Mouse (Mus musculus): Measurements from ENCODE around the gene Ovol2.
A peak's percentile ranks its signal among the peaks of the same experiment; 100 is the strongest.
"Not testable (repeated sequence)": the region's sequence is repeated elsewhere in the genome, so short reads cannot be mapped to it uniquely, and the experiment has no call there.

Gene Ovol2

GRCm38 (mm10) chr2:144331401-144332302, at the start of gene Ovol2:
Gene Ovol2, minus strand, starts transcription at chr2:144332146.
- no peak for DNase-seq

DNA sequence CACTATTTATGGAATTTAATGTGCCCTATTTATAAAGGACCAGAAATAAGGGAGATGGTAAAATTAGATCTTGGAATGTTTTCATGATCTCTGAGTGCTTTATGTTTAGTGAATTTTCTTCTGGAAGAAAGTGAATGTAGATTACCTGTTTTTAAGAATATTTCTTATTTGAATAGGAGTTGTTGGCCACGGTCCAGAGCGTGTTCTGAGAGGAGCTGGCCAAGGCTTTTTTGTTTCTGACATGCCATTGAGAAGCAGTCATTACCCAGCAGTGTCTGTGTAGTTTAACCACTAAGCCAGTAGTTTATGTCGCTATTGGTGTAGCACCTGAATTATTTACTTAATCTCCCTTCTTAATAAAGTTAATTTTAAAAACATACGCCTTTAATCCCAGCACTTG, 49.8 kb upstream of the Ovol2 start:
- DNase-seq = no peak

- no peak for DNase-seq
These were observed 49.3 kb upstream of the Ovol2 start for GRCm38 (mm10) chr2:144381293-144381692.

GRCm38 (mm10) chr2:144375063-144375703, 43.2 kb upstream of the Ovol2 start:
- DNase-seq = no peak

- no peak for DNase-seq
These were observed 41.1 kb upstream of the Ovol2 start for GRCm38 (mm10) chr2:144373063-144373462.

- DNase-seq = no peak
These were observed 39.6 kb upstream of the Ovol2 start for GRCm38 (mm10) chr2:144371566-144371965.

DNA sequence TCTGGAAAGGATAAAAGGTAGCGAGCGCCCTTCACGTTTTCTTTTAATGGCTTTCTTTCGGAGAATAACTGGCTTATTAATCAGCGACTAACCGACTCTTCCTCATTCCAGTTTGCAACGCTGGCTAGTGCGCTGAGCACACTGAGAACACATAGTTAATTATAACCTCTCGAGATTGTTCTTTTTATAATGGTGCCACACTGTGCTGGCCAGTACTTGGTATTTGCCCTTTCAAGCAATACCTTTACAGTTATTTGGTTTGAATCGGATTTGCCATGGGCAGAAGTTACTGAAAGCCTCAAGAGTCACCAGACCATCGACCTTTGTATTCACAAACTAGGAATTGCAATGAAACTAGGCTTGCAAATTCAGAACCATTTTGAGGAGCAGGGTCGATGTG, 37.6 kb upstream of the Ovol2 start:
- no peak for DNase-seq

GRCm38 (mm10) chr2:144369020-144369421, 37.1 kb upstream of the Ovol2 start:
- peak; percentile 75 to 77 for DNase-seq

GRCm38 (mm10) chr2:144368400-144369019, 36.6 kb upstream of the Ovol2 start, which contains the start of the genes Kat14 and Pet117:
Gene Kat14, plus strand, starts transcription at chr2:144368983.
Gene Pet117, plus strand, starts transcription at chr2:144368996.
- DNase-seq = peak; percentile 88 to 93

GRCm38 (mm10) chr2:144352843-144353242, 20.9 kb upstream of the Ovol2 start:
- DNase-seq = no peak

DNA sequence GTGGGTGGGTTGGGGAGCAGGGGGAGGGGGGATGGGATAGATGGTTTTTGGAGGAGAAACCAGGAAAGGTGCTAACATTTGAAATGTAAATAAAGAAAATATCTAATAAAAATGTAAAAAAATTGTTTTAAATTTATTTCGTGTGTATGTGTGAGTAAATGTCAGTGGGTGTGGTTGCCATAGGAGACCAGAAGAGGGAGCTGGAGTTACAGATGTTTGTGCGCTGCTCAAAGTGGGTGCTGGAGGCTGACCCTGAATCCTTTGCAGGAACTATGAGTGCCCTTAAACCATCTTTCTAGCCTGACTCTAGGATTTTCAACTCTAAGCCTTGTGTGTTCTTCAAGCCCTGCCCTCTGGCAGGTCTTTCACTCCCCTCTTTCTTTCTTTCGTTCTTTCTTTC, 16.6 kb upstream of the Ovol2 start:
- no peak for DNase-seq

GRCm38 (mm10) chr2:144343158-144343557, 11.2 kb upstream of the Ovol2 start:
- DNase-seq = no peak

GRCm38 (mm10) chr2:144338149-144338548, 6.2 kb upstream of the Ovol2 start:
- DNase-seq = not testable (repeated sequence)

- DNase-seq = no peak
These were observed 5.8 kb upstream of the Ovol2 start for GRCm38 (mm10) chr2:144337701-144338100.

- DNase-seq = no peak
These were observed 5.3 kb upstream of the Ovol2 start for GRCm38 (mm10) chr2:144337230-144337629.

DNA sequence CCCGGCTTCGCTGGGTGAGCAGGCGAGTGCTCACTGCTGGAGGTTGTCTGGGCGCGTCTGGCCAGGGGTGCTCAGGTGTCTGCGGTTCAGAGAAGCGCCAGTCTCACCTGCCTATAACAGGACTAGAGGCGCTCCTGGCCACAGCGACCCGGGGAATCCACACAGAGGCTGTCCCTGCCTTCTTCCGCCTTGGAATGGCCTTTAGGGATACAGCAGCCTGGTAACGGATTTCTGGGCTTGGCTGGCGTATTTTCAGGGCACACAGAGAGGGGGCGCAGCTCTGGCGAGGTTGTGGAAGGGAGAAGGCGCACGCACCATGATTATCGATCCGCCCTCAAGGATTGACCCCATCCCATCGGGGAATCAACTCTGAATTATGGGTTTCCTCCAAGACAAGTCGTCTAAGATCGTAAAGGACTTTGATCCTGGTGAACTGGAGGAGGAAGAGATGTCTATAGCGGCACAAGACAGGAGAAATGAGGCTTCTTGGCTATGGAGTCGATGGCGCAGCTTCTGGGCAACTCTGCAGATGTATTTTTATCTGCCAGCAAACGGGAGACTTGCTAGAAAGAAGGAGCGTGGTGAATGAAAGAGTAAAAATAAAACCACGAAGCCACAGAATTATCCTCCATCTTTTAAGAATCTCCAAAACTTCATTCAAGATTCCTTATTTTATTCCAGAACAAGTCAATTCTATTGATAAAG, 1.3 kb upstream of the Ovol2 start:
- no peak for DNase-seq

DNA sequence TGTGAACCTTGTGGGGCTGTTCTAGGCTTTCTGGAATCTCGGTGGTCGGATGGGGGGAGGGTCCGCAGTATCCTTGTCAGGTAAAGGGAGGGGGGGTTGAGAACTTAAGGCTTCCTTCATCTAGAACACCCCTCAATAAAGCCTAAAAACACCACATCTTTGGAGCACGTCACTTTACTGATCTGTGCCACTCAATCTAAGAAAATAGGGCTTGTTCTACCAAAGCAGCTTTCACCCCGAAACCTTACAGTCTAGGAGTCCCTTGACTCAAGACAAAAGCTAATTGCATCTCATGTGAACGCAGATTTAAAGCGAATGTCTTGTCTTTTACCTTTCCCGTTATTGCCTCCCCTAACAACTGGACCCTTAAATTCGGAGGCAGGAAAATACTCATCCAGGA, 540 bp upstream of the Ovol2 start:
- no peak for DNase-seq

DNA sequence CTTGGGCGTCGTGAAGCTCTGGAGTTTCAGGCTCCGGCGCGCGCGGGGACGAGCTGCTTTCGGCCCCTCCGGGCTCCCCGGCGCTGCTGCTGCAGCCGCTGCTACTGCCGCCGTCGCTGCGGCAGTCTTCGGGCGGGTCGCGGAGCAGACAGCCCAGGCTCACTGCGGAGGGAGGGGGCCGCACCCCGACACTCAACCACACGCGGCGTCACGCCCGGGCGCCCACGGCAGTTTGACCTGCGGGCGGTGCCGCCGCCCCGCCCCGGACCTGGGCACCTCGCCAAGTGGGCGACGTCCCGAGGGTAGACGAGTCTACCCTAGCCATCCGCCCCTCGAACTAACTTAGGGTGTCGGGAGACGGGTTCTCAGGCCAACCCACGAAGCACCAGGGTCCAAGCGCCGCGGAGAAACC, 980 bp downstream of the Ovol2 start:
- no peak for DNase-seq

GRCm38 (mm10) chr2:144330352-144330959, 1.5 kb downstream of the Ovol2 start:
- no peak for DNase-seq

DNA sequence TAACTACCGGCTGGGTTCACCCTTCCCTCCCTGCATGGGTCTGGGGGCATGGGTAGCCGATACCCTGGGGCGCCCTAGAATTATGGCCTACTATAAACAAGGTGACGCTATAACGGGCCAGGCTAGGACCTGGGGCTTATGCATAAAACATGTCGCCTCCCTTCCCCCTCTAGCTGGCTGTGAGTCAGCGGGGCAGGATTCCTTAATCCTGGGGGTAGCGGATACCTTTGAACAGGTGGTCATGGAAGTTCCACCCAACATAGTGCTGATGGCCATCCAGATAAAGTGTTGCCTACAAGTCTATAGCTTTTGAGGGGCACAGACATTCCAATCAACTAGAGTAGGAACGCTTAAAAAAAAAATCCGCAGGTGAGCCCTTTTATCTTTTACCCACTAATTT, 2.0 kb downstream of the Ovol2 start:
- DNase-seq = no peak

DNA sequence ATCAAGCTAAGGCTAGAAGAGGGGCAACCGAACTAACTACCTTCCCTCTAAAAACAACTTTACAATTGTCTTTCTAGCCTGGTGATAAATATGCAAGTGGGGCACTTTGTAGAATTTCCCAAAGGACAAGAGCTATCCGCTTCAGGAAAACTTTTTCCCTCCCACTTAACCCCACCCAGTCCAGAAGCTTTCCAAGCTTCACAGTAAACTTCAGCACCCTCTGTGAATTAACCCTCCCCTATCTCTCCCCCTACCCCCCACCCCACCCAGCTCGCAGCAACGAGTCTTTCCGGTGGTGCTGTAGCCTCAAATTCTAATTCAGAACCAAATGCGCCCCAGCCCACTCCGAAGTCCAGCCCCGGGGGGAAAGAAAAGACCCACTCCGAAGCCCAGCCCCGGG, 2.5 kb downstream of the Ovol2 start:
- no peak for DNase-seq

- DNase-seq = no peak
These were observed 7.7 kb downstream of the Ovol2 start for GRCm38 (mm10) chr2:144324218-144324617.

DNA sequence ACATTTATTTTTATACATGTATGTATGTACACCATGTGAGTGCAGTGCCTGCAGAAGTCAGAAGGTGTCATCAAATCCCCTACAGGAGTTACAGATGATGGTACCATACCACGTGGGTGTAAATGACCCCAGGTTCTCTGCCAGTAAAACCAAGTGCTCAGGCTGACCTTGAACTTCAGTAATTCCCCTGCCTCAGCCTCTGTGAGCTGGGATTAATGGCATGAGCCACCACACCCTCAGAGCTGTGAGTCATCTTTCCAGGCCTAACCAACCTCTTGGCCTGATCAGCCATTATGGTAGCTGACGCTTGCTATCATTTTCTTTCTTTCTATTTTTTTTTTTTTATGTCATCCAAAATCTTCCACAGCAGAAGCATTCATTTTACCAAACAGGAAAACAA, 20.6 kb downstream of the Ovol2 start:
- DNase-seq = no peak

Measured in thymus, adult 18-20 months (tissue).